Mouse (Mus musculus): ENCODE data around the gene Sprtn. TPM values are rescaled to one million over a fixed set of nuclear protein-coding genes. Genes with fewer than 3 reads are reported as not detected.

The Sprtn gene
- polyA plus RNA-seq, 1 experiment from 2014 or later: 11.7 TPM

GRCm38 (mm10) chr8:124867126-124867525 is 30.6 kb upstream of the Sprtn start:
- WGBS: 91% methylated on average over 2 of the region's 2 CpGs
- Histone ChIP-seq H3K9ac (replicated peaks; ENCODE audit: low read length) (no peak overlapping the region), H3K4me2 (ENCODE audit: low read length) (no peak overlapping the region), H3K36me3 (ENCODE audit: control insufficient read depth, insufficient read depth, low read length) (peaks cover 17% of the 10 kb centered on the region), H3K4me3 (replicated peaks; ENCODE audit: low read depth, low read length) (no peak overlapping the region), H3K9me3 (ENCODE audit: control insufficient read depth, low read length) (no peaks in the 10 kb centered on the region), H3K4me1 (ENCODE audit: control insufficient read depth, insufficient read depth, low read length) (peaks cover 8% of the 10 kb centered on the region), H3K27ac (replicated peaks; ENCODE audit: low read depth, low read length) (no peak overlapping the region), H3K27me3 (ENCODE audit: control insufficient read depth, insufficient read depth, low read length) (no peaks in the 10 kb centered on the region)
- ATAC-seq (ENCODE audit: low FRiP score, low TSS enrichment) (no peak), DNase-seq (no peak)

DNA sequence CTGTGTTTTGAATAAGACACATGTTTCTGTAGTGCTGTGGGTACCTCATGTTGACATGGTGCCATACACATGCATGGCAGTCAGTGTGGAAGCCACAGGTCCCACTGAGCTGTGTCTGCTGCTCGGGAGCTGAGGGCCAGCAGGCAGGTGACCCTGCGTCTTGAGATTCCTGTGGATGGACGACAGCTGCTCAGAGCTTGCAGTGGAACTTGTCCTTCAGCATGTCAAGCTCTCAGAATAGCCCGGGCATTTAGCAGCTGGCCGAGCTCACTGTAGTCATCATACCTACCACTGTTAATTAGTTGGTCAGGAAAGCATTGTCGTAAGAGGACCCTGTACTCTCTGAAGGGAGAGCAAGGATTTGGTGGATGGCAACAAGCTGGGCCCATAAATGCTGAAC is 28.0 kb upstream of the Sprtn start:
- no peak overlapping the region for H3K4me3 ChIP-seq (replicated peaks; ENCODE audit: low read depth, low read length)
- ATAC-seq (ENCODE audit: low FRiP score, low TSS enrichment) (no peak), DNase-seq (no peak)
- no peak overlapping the region for H3K27ac ChIP-seq (replicated peaks; ENCODE audit: low read depth, low read length)
- no peak overlapping the region for H3K9ac ChIP-seq (replicated peaks; ENCODE audit: low read length)
- no peaks in the 10 kb centered on the region for H3K4me1 ChIP-seq (ENCODE audit: control insufficient read depth, insufficient read depth, low read length)
- no peaks in the 10 kb centered on the region for H3K27me3 ChIP-seq (ENCODE audit: control insufficient read depth, insufficient read depth, low read length)
- peaks cover 42% of the 10 kb centered on the region for H3K36me3 ChIP-seq (ENCODE audit: control insufficient read depth, insufficient read depth, low read length)
- WGBS: 93% methylated on average over 6 of the region's 6 CpGs
- H3K9me3 ChIP-seq (ENCODE audit: control insufficient read depth, low read length): no peaks in the 10 kb centered on the region
- no peak overlapping the region for H3K4me2 ChIP-seq (ENCODE audit: low read length)

GRCm38 (mm10) chr8:124871474-124871873 is 26.2 kb upstream of the Sprtn start:
- H3K27me3 ChIP-seq (ENCODE audit: control insufficient read depth, insufficient read depth, low read length): no peaks in the 10 kb centered on the region
- H3K9me3 ChIP-seq (ENCODE audit: control insufficient read depth, low read length): no peaks in the 10 kb centered on the region
- H3K27ac ChIP-seq (replicated peaks; ENCODE audit: low read depth, low read length): no peak overlapping the region
- H3K9ac ChIP-seq (replicated peaks; ENCODE audit: low read length): no peak overlapping the region
- ATAC-seq (ENCODE audit: low FRiP score, low TSS enrichment) (no peak), DNase-seq (no peak)
- H3K4me3 ChIP-seq (replicated peaks; ENCODE audit: low read depth, low read length): no peak overlapping the region
- 91% methylated on average over 7 of the region's 7 CpGs for WGBS
- peaks cover 60% of the 10 kb centered on the region for H3K36me3 ChIP-seq (ENCODE audit: control insufficient read depth, insufficient read depth, low read length)
- no peaks in the 10 kb centered on the region for H3K4me1 ChIP-seq (ENCODE audit: control insufficient read depth, insufficient read depth, low read length)
- no peak overlapping the region for H3K4me2 ChIP-seq (ENCODE audit: low read length)

DNA sequence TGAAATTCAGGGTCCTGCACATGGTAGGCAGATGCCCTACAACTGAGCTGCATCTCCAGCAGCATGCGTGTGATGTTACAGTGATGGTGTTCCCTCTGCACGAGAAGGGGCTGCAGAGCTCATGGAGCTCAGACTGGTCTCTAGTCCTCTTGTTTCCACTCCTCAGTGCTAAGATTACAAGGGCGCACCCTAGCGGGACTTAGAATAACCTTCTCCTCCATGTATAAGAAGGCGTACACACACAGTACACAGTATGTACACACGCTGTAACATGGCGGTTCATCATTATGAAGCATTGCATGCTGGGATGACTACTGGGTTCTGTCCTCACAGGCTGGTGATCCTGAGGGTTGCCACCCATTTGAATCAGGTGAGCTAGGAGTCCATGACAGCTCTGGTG is 25.6 kb upstream of the Sprtn start:
- Histone ChIP-seq H3K4me2 (ENCODE audit: low read length) (no peak overlapping the region), H3K36me3 (ENCODE audit: control insufficient read depth, insufficient read depth, low read length) (peaks cover 65% of the 10 kb centered on the region), H3K9ac (replicated peaks; ENCODE audit: low read length) (no peak overlapping the region), H3K9me3 (ENCODE audit: control insufficient read depth, low read length) (no peaks in the 10 kb centered on the region), H3K27ac (replicated peaks; ENCODE audit: low read depth, low read length) (no peak overlapping the region), H3K4me3 (replicated peaks; ENCODE audit: low read depth, low read length) (no peak overlapping the region), H3K4me1 (ENCODE audit: control insufficient read depth, insufficient read depth, low read length) (no peaks in the 10 kb centered on the region), H3K27me3 (ENCODE audit: control insufficient read depth, insufficient read depth, low read length) (no peaks in the 10 kb centered on the region)
- DNase-seq: no peak
- 94% methylated on average over 7 of the region's 7 CpGs for whole genome bisulfite sequencing
- ATAC-seq (ENCODE audit: low FRiP score, low TSS enrichment): no peak

DNA sequence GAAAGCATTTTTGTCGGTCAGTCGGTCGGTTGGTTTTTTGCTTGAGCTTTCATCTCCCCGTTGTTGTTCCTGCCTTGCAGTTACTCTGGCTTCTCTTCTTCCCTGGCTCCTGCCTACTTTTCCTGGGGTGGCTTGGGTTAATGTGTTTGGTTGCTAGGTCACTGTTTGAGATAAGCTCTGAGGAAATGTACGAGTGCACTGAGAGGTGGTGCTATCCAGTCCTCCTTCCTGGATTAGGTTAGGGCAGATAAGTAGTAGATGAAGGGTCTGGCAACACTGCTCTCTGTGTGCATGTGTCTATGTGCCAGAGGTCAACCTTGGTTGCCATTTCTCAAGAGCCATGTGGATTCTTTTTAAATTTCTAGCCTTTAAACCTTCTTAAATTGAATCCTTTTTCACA is 25.0 kb upstream of the Sprtn start:
- WGBS: 95% methylated on average over 5 of the region's 5 CpGs
- Histone ChIP-seq H3K9me3 (ENCODE audit: control insufficient read depth, low read length) (no peaks in the 10 kb centered on the region), H3K4me3 (replicated peaks; ENCODE audit: low read depth, low read length) (no peak overlapping the region), H3K4me1 (ENCODE audit: control insufficient read depth, insufficient read depth, low read length) (no peaks in the 10 kb centered on the region), H3K9ac (replicated peaks; ENCODE audit: low read length) (no peak overlapping the region), H3K27me3 (ENCODE audit: control insufficient read depth, insufficient read depth, low read length) (no peaks in the 10 kb centered on the region), H3K36me3 (ENCODE audit: control insufficient read depth, insufficient read depth, low read length) (peaks cover 69% of the 10 kb centered on the region), H3K27ac (replicated peaks; ENCODE audit: low read depth, low read length) (no peak overlapping the region), H3K4me2 (ENCODE audit: low read length) (no peak overlapping the region)
- ATAC-seq (ENCODE audit: low FRiP score, low TSS enrichment): no peak
- DNase-seq: no peak

DNA sequence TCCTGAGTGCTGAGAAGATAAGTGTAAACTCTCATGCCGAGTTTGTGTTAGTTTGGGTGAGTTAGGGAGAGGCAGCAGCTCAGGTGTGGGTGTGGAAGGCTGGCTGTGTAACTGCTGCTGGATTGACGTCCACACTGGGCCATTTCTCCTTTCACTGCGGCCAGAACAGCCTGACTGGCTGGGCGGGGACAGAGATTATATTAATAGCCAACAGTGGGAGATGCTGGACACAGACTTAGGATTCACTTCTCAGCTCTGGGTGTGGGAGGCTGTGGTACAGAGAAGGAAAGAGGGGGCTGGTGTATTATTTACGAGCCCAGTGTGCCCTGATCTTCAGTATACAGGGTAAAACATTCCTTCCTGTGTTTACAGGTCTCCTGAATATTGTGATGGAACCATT is 19.5 kb upstream of the Sprtn start:
- no peaks in the 10 kb centered on the region for H3K4me1 ChIP-seq (ENCODE audit: control insufficient read depth, insufficient read depth, low read length)
- H3K9me3 ChIP-seq (ENCODE audit: control insufficient read depth, low read length): no peaks in the 10 kb centered on the region
- no peak for DNase-seq
- ATAC-seq (ENCODE audit: low FRiP score, low TSS enrichment): no peak
- H3K4me3 ChIP-seq (replicated peaks; ENCODE audit: low read depth, low read length): no peak overlapping the region
- WGBS: 94% methylated on average over 5 of the region's 5 CpGs
- no peak overlapping the region for H3K9ac ChIP-seq (replicated peaks; ENCODE audit: low read length)
- H3K27me3 ChIP-seq (ENCODE audit: control insufficient read depth, insufficient read depth, low read length): no peaks in the 10 kb centered on the region
- no peak overlapping the region for H3K4me2 ChIP-seq (ENCODE audit: low read length)
- H3K36me3 ChIP-seq (ENCODE audit: control insufficient read depth, insufficient read depth, low read length): peaks cover 97% of the 10 kb centered on the region
- H3K27ac ChIP-seq (replicated peaks; ENCODE audit: low read depth, low read length): no peak overlapping the region

GRCm38 (mm10) chr8:124878946-124879526 is 18.6 kb upstream of the Sprtn start:
- Histone ChIP-seq H3K4me1 (ENCODE audit: control insufficient read depth, insufficient read depth, low read length) (no peaks in the 10 kb centered on the region), H3K9me3 (ENCODE audit: control insufficient read depth, low read length) (no peaks in the 10 kb centered on the region), H3K4me3 (replicated peaks; ENCODE audit: low read depth, low read length) (no peak overlapping the region), H3K4me2 (ENCODE audit: low read length) (no peak overlapping the region), H3K36me3 (ENCODE audit: control insufficient read depth, insufficient read depth, low read length) (peaks cover 97% of the 10 kb centered on the region), H3K9ac (replicated peaks; ENCODE audit: low read length) (no peak overlapping the region), H3K27ac (replicated peaks; ENCODE audit: low read depth, low read length) (no peak overlapping the region), H3K27me3 (ENCODE audit: control insufficient read depth, insufficient read depth, low read length) (no peaks in the 10 kb centered on the region)
- DNase-seq: no peak
- 86% methylated on average over 10 of the region's 10 CpGs for WGBS
- ATAC-seq (ENCODE audit: low FRiP score, low TSS enrichment): no peak

- DNase-seq: no peak
- H3K9me3 ChIP-seq (ENCODE audit: control insufficient read depth, low read length): no peaks in the 10 kb centered on the region
- no peak overlapping the region for H3K4me2 ChIP-seq (ENCODE audit: low read length)
- no peak overlapping the region for H3K4me3 ChIP-seq (replicated peaks; ENCODE audit: low read depth, low read length)
- H3K36me3 ChIP-seq (ENCODE audit: control insufficient read depth, insufficient read depth, low read length): peaks cover 93% of the 10 kb centered on the region
- H3K9ac ChIP-seq (replicated peaks; ENCODE audit: low read length): no peak overlapping the region
- 96% methylated on average over 5 of the region's 5 CpGs for WGBS
- ATAC-seq (ENCODE audit: low FRiP score, low TSS enrichment): no peak
- no peaks in the 10 kb centered on the region for H3K4me1 ChIP-seq (ENCODE audit: control insufficient read depth, insufficient read depth, low read length)
- no peak overlapping the region for H3K27ac ChIP-seq (replicated peaks; ENCODE audit: low read depth, low read length)
- H3K27me3 ChIP-seq (ENCODE audit: control insufficient read depth, insufficient read depth, low read length): no peaks in the 10 kb centered on the region
Measured at GRCm38 (mm10) chr8:124888385-124888784, 9.3 kb upstream of the Sprtn start.

GRCm38 (mm10) chr8:124892596-124892995 is 5.1 kb upstream of the Sprtn start:
- peaks cover 70% of the 10 kb centered on the region for H3K36me3 ChIP-seq (ENCODE audit: control insufficient read depth, insufficient read depth, low read length)
- 81% methylated on average over 3 of the region's 3 CpGs for WGBS
- no peak overlapping the region for H3K27ac ChIP-seq (replicated peaks; ENCODE audit: low read depth, low read length)
- DNase-seq (no peak), ATAC-seq (ENCODE audit: low FRiP score, low TSS enrichment) (no peak)
- no peak overlapping the region for H3K9ac ChIP-seq (replicated peaks; ENCODE audit: low read length)
- no peaks in the 10 kb centered on the region for H3K27me3 ChIP-seq (ENCODE audit: control insufficient read depth, insufficient read depth, low read length)
- no peaks in the 10 kb centered on the region for H3K9me3 ChIP-seq (ENCODE audit: control insufficient read depth, low read length)
- H3K4me2 ChIP-seq (ENCODE audit: low read length): no peak overlapping the region
- H3K4me3 ChIP-seq (replicated peaks; ENCODE audit: low read depth, low read length): no peak overlapping the region
- H3K4me1 ChIP-seq (ENCODE audit: control insufficient read depth, insufficient read depth, low read length): peaks cover 16% of the 10 kb centered on the region

Measured in midbrain, embryonic 14.5 days (tissue).